Mouse (Mus musculus): ENCODE measurements around the gene Gprc5c. TPM values are rescaled to one million over a fixed set of nuclear protein-coding genes. Genes with fewer than 3 reads are reported as not detected.

Gene Gprc5c
- polyA plus RNA-seq, 1 experiment = 38.0 TPM

DNA sequence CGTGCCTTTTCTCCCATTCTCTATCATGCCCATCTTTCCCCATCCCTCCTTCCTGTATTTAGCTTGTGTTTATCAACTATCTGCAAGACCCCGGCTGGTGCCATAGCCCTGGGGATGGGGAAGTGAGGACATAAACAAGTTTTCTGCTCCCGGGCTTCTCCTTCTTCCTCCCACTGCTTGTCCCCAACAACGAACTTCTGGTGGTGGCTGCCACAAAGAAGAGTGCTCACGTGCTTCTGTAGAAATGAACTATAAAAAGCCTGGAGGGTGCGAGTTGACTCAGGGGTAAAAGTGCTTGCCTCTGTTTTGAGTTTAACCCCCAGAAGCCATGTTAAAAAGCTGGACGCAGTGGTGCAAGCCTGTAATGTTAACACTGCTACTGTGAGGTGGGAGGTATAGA, 64.0 kb downstream of the Gprc5c start:
- TF ChIP-seq CTCF (IDR thresholded peaks at IDR 0.05; ENCODE audit: low read depth, low read length) (no peak), POLR2A (IDR thresholded peaks at IDR 0.05; ENCODE audit: borderline replicate concordance, low read depth, low read length) (no peak)
- Histone ChIP-seq H3K27ac (ENCODE audit: insufficient read depth, low read depth, low read length) (peak overlapping the region; percentile 96), H3K4me1 (ENCODE audit: control insufficient read depth, insufficient read depth, low read length) (peaks cover 43% of the 10 kb centered on the region), H3K4me3 (ENCODE audit: insufficient read depth, low read length) (no peak overlapping the region)

DNA sequence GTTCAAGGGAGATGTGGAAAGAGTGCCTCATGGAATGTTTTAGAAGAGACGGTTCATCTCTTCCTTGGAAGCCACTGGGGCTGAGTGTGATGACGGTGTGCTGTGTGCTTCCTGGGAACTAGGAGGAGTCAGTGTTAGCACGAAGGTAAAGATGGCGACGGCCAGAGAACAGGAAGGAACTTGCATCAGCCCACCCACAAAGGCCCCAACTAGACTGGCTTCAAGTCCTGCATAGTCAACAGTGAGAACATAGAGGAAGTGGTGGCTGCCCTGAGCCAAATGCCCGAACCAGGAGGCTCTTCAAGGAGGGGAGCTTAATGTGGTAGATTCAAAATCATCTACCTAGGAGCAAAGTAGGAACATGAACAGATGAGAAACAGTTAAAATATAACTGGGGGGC, 66.2 kb downstream of the Gprc5c start:
- H3K4me3 ChIP-seq (ENCODE audit: insufficient read depth, low read length) = no peak overlapping the region
- peaks cover 43% of the 10 kb centered on the region for H3K4me1 ChIP-seq (ENCODE audit: control insufficient read depth, insufficient read depth, low read length)
- peak overlapping the region; percentile 70 for H3K27ac ChIP-seq (ENCODE audit: insufficient read depth, low read depth, low read length)
- TF ChIP-seq POLR2A (IDR thresholded peaks at IDR 0.05; ENCODE audit: borderline replicate concordance, low read depth, low read length) (no peak), CTCF (IDR thresholded peaks at IDR 0.05; ENCODE audit: low read depth, low read length) (no peak)

Other genes starting within 250 kb of the Gprc5c start
- 1,601 and 1,765 TPM in 2 replicates for gene Rpl38, start 182.6 kb upstream of the Gprc5c start, polyA plus RNA-seq (2012; ENCODE audit: insufficient read depth, insufficient read length, missing spikeins)
- 29.6 and 37.5 TPM in 2 replicates for gene Ttyh2, start 175.7 kb upstream of the Gprc5c start, polyA plus RNA-seq (2012; ENCODE audit: insufficient read depth, insufficient read length, missing spikeins)
- gene Dnaic2, start 123.7 kb upstream of the Gprc5c start, polyA plus RNA-seq (2012; ENCODE audit: insufficient read depth, insufficient read length, missing spikeins) = not detected in 2 replicates
- gene Kif19a, start 85.8 kb upstream of the Gprc5c start, polyA plus RNA-seq (2012; ENCODE audit: insufficient read depth, insufficient read length, missing spikeins) = 2.5 and 3.0 TPM in 2 replicates
- not detected in 2 replicates for gene Btbd17, start 55.2 kb upstream of the Gprc5c start, polyA plus RNA-seq (2012; ENCODE audit: insufficient read depth, insufficient read length, missing spikeins)
- gene Gpr142, start 52.2 kb upstream of the Gprc5c start, polyA plus RNA-seq (2012; ENCODE audit: insufficient read depth, insufficient read length, missing spikeins) = not detected in 2 replicates
- gene Cd300a, start 38.9 kb downstream of the Gprc5c start, polyA plus RNA-seq (2012; ENCODE audit: insufficient read depth, insufficient read length, missing spikeins) = 202 and 239 TPM in 2 replicates
- 194 and 220 TPM in 2 replicates for gene Cd300lb, start 83.2 kb downstream of the Gprc5c start, polyA plus RNA-seq (2012; ENCODE audit: insufficient read depth, insufficient read length, missing spikeins)
- 1.5 and 1.7 TPM in 2 replicates for gene Cd300c, start 118.0 kb downstream of the Gprc5c start, polyA plus RNA-seq (2012; ENCODE audit: insufficient read depth, insufficient read length, missing spikeins)
- 112 and 116 TPM in 2 replicates for gene Cd300ld, start 138.8 kb downstream of the Gprc5c start, polyA plus RNA-seq (2012; ENCODE audit: insufficient read depth, insufficient read length, missing spikeins)
- gene Cd300c2, start 150.7 kb downstream of the Gprc5c start, polyA plus RNA-seq (2012; ENCODE audit: insufficient read depth, insufficient read length, missing spikeins) = 447 and 482 TPM in 2 replicates
- 3.4 and 5.1 TPM in 2 replicates for gene Cd300ld2, start 165.0 kb downstream of the Gprc5c start, polyA plus RNA-seq (2012; ENCODE audit: insufficient read depth, insufficient read length, missing spikeins)
- 28.8 and 32.2 TPM in 2 replicates for gene Cd300ld4, start 175.9 kb downstream of the Gprc5c start, polyA plus RNA-seq (2012; ENCODE audit: insufficient read depth, insufficient read length, missing spikeins)
- gene Cd300ld5, start 186.6 kb downstream of the Gprc5c start, polyA plus RNA-seq (2012; ENCODE audit: insufficient read depth, insufficient read length, missing spikeins) = 16.3 and 17.2 TPM in 2 replicates
- 542 and 670 TPM in 2 replicates for gene Cd300ld3, start 197.3 kb downstream of the Gprc5c start, polyA plus RNA-seq (2012; ENCODE audit: insufficient read depth, insufficient read length, missing spikeins)
- gene Cd300e, start 211.0 kb downstream of the Gprc5c start, polyA plus RNA-seq (2012; ENCODE audit: insufficient read depth, insufficient read length, missing spikeins) = 10.0 and 11.1 TPM in 2 replicates
- gene Rab37, start 240.3 kb downstream of the Gprc5c start, polyA plus RNA-seq (2012; ENCODE audit: insufficient read depth, insufficient read length, missing spikeins) = not detected in 2 replicates